Mouse (Mus musculus): Measurements from ENCODE around the gene Ndel1.

Ndel1 gene

GRCm38 (mm10) chr11:68779735-68780465 lies 91.8 kb downstream of the Ndel1 start:
- in situ Hi-C loops (cut with MboI; ENCODE audit: low sequenced_read_pairs) = no loop called here

GRCm38 (mm10) chr11:68778855-68779254 lies 92.8 kb downstream of the Ndel1 start:
- in situ Hi-C loops (cut with MboI; ENCODE audit: low sequenced_read_pairs) = no loop called here

- in situ Hi-C loops (cut with MboI; ENCODE audit: low sequenced_read_pairs) = no loop called here
Observed at GRCm38 (mm10) chr11:68777933-68778332, 93.7 kb downstream of the Ndel1 start.

- in situ Hi-C loops (cut with MboI; ENCODE audit: low sequenced_read_pairs) = no loop called here
Observed at GRCm38 (mm10) chr11:68776147-68776655, 95.5 kb downstream of the Ndel1 start.

Data from CH12F3 (cell line).